Mouse (Mus musculus): ENCODE results near the gene Abhd17a.

GRCm38 (mm10) chr10:80575925-80576324 is 14.2 kb downstream of the Abhd17a start:
- TF ChIP-seq CTCF (IDR thresholded peaks at IDR 0.05) (no peak), EP300 (IDR thresholded peaks at IDR 0.05) (no peak)
